Mouse (Mus musculus) brain, embryonic 14.5 days (tissue): ENCODE results near the gene Ankrd33.

ENCODE experiments used
- CTCF ChIP-seq: fragments of 200-500 bp; IDR thresholded peaks from 2 replicates; pipeline ENCODE4 v1.5.1; 2012; ENCODE audit warnings: inconsistent platforms, mild to moderate bottlenecking, moderate library complexity, borderline replicate concordance; ENCODE audit not compliant: insufficient read depth, insufficient read length; ENCODE audit errors: extremely low read depth
- POLR2A ChIP-seq: fragments of 200-500 bp; IDR thresholded peaks from 2 replicates; pipeline ENCODE4 v1.6.1; 2012; ENCODE audit warnings: mild to moderate bottlenecking, inconsistent platforms, borderline replicate concordance; ENCODE audit not compliant: poor library complexity, insufficient read depth, insufficient read length, severe bottlenecking; ENCODE audit errors: extremely low read depth

DNA sequence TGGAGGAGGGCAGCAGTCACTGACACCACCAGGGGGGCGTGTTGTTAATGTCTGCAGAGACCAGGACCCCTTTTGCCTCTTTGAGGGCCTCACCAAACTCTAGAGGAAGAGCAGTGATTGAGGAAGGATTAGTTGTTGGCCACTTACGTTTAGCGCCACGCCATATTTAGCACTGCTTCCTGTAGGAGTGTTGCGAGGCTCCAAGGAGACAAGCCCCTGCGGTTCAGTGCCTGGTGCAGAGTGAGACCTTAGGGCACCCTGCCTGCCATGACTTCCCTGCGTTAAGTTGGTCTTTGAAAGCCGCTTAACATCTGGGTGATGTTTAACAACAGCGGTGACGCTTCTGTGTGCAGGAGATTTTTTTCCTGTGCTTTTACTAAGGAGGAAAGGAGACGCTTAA, 15.9 kb downstream of the Ankrd33 start:
- TF ChIP-seq POLR2A, result no peak
- no peak for TF ChIP-seq CTCF
